Comparison of ENCODE assay signal across 26 mouse cellular contexts in genomic region chr2:32612274-32612673, GRCm38 (mm10). TPM values are rescaled to one million over a fixed set of nuclear protein-coding genes. Genes with fewer than 3 reads are reported as not detected.
DNase-seq lines count a peak whose midpoint lies in the region; ATAC-seq and TF ChIP-seq lines count a peak whose summit lies in the region.
"Had no signal": no experiment of that assay in that cellular context is flagged by ENCODE, and none has a peak within 500 bp of the region (broad histone marks: within the 10 kb centered on the region; RNA-seq: fewer than 3 reads in every experiment).

No protein-coding gene starts in this region.

- DNase-seq in ZHBTc4 (ENCODE audit: low read depth, low spot score) = peak; percentile 95
- DNase-seq in stomach, postnatal 0 days (ENCODE audit: low spot score) = peak; percentile 72
- no peak for DNase-seq in heart, adult 8-10 months (ENCODE audit: low spot score)
- no peak for DNase-seq in layer of hippocampus, postnatal 10 days (ENCODE audit: low spot score in 2 of 2)
- DNase-seq in lung, postnatal 10 days = no peak
- DNase-seq: adrenal gland, postnatal 10 days; cerebellum, adult 18-20 months; cerebellum, postnatal 14 days; kidney, adult 18-20 months; kidney, postnatal 4 days; layer of hippocampus, adult 9-11 months; lung, adult 18-20 months had no signal

- no peak for TF ChIP-seq EP300 in stomach, postnatal 0 days (optimal IDR thresholded peaks at IDR 0.05)

- no peaks in the 10 kb centered on the region for H3K27me3 ChIP-seq in megakaryocyte, embryonic 14.5 days (replicated peaks)
- no peaks in the 10 kb centered on the region for H3K27me3 ChIP-seq in stomach, postnatal 0 days (ENCODE audit: control insufficient read depth, insufficient read depth, low read length)
- H3K27me3 ChIP-seq: embryonic facial prominence, embryonic 12.5 days; midbrain, embryonic 15.5 days; neural tube, embryonic 12.5 days had no signal

- ATAC-seq in megakaryocyte, adult 5-6 weeks (ENCODE audit: poor library complexity, severe bottlenecking) = no peak
- 0 out of 2 replicates have a peak, but pooled peaks have one; percentile 21 for ATAC-seq in stomach, postnatal 0 days (ENCODE audit: low FRiP score, low TSS enrichment)
- ATAC-seq: activated CD4-positive, CD25-positive, alpha-beta regulatory T cell, adult 4 months; hindbrain, postnatal 0 days; midbrain, embryonic 15.5 days had no signal

- H3K9me3 ChIP-seq in megakaryocyte, embryonic 14.5 days = no peaks in the 10 kb centered on the region
- no peaks in the 10 kb centered on the region for H3K9me3 ChIP-seq in stomach, postnatal 0 days (ENCODE audit: control insufficient read depth, low read length)
- H3K9me3 ChIP-seq: embryonic facial prominence, embryonic 12.5 days; forebrain, embryonic 12.5 days; midbrain, embryonic 15.5 days; neural tube, embryonic 12.5 days; stomach, embryonic 15.5 days had no signal

- no peak overlapping the region for H3K4me2 ChIP-seq in stomach, postnatal 0 days (replicated peaks; ENCODE audit: low read depth)
- H3K4me2 ChIP-seq: embryonic facial prominence, embryonic 12.5 days; forebrain, embryonic 12.5 days; midbrain, embryonic 15.5 days; neural tube, embryonic 12.5 days; stomach, embryonic 15.5 days had no signal

- H3K27ac ChIP-seq in stomach, postnatal 0 days (replicated peaks) = no peak overlapping the region
- H3K27ac ChIP-seq: embryonic facial prominence, embryonic 12.5 days; forebrain, embryonic 12.5 days; hindbrain, postnatal 0 days; left cerebral cortex, adult 2 months; midbrain, embryonic 15.5 days; neural tube, embryonic 12.5 days; stomach, embryonic 15.5 days had no signal

- peaks cover 55% of the 10 kb centered on the region for H3K4me1 ChIP-seq in megakaryocyte, embryonic 14.5 days
- H3K4me1 ChIP-seq in stomach, postnatal 0 days (replicated peaks; ENCODE audit: control insufficient read depth, insufficient read depth) = peaks cover 6% of the 10 kb centered on the region; the same call in 1 of the 2 replicates

- 64% methylated on average over 26 of the region's 26 CpGs for WGBS in stomach, postnatal 0 days

- no peak overlapping the region for H3K9ac ChIP-seq in stomach, postnatal 0 days (ENCODE audit: low read length)
- H3K9ac ChIP-seq: embryonic facial prominence, embryonic 12.5 days; forebrain, embryonic 12.5 days; midbrain, embryonic 15.5 days; neural tube, embryonic 12.5 days; stomach, embryonic 15.5 days had no signal

- H3K36me3 ChIP-seq in megakaryocyte, embryonic 14.5 days (replicated peaks; ENCODE audit: low read length) = peaks cover 74% of the 10 kb centered on the region
- H3K36me3 ChIP-seq in stomach, postnatal 0 days (ENCODE audit: control insufficient read depth, insufficient read depth, low read length) = no peaks in the 10 kb centered on the region

- TF ChIP-seq CTCF in stomach, postnatal 0 days (IDR thresholded peaks at IDR 0.05; ENCODE audit: low read depth) = no peak

- peak overlapping the region; percentile 28 for H3K4me3 ChIP-seq in megakaryocyte, embryonic 14.5 days (replicated peaks)
- H3K4me3 ChIP-seq in stomach, postnatal 0 days (ENCODE audit: low read depth, low read length) = no peak overlapping the region
- H3K4me3 ChIP-seq: embryonic facial prominence, embryonic 12.5 days; erythroblast, embryonic 14.5 days; forebrain, embryonic 12.5 days; left cerebral cortex, adult 2 months; midbrain, embryonic 15.5 days; neural tube, embryonic 12.5 days; stomach, embryonic 15.5 days had no signal

RNA-seq across cellular contexts. Expression of gene Ak1, which starts 9.3 kb away (rescaled TPM):
- 11.0 and 12.2 TPM in 2 replicates for polyA plus RNA-seq in megakaryocyte, embryonic 14.5 days (2012; ENCODE audit: insufficient read depth, low replicate concordance)
- total RNA-seq in megakaryocyte, adult 5-6 weeks (2015) = not detected in 2 replicates
- not detected in 2 replicates for total RNA-seq in megakaryocyte, adult 5-6 weeks (2017)
- polyA plus RNA-seq in stomach, postnatal 0 days (2015; fragmentation: Nextera tagmentation; extraction: Ambion mirVana) = 21.8 and 26.1 TPM in 2 replicates
- total RNA-seq in heart, adult 8-10 months (2022) = 100 to 1,000 TPM; 656 to 809 (median 697) TPM
- 100 to 1,000 TPM; 109 TPM for total RNA-seq in layer of hippocampus, postnatal 10 days (2021)

RNA-seq across cellular contexts. Expression of gene St6galnac6, which starts 12.8 kb away (rescaled TPM):
- 36.4 and 40.9 TPM in 2 replicates for polyA plus RNA-seq in megakaryocyte, embryonic 14.5 days (2012; ENCODE audit: insufficient read depth, low replicate concordance)
- total RNA-seq in megakaryocyte, adult 5-6 weeks (2015) = 8.2 and 8.6 TPM in 2 replicates
- 13.1 and 13.3 TPM in 2 replicates for total RNA-seq in megakaryocyte, adult 5-6 weeks (2017)
- polyA plus RNA-seq in stomach, postnatal 0 days (2015; fragmentation: Nextera tagmentation; extraction: Ambion mirVana) = 9.1 and 11.3 TPM in 2 replicates
- 100 to 1,000 TPM; 102 to 131 (median 114) TPM for total RNA-seq in heart, adult 8-10 months (2022)
- 100 to 1,000 TPM in 1 of 2 experiments, 10 to 100 TPM in 1; 99.1 to 104 TPM for total RNA-seq in layer of hippocampus, postnatal 10 days (2021)

RNA-seq across cellular contexts. Expression of gene St6galnac4, which starts 25.4 kb away (rescaled TPM):
- polyA plus RNA-seq in megakaryocyte, embryonic 14.5 days (2012; ENCODE audit: insufficient read depth, low replicate concordance) = 16.3 and 18.9 TPM in 2 replicates
- 5.8 and 9.2 TPM in 2 replicates for total RNA-seq in megakaryocyte, adult 5-6 weeks (2015)
- 8.6 and 12.1 TPM in 2 replicates for total RNA-seq in megakaryocyte, adult 5-6 weeks (2017)
- polyA plus RNA-seq in stomach, postnatal 0 days (2015; fragmentation: Nextera tagmentation; extraction: Ambion mirVana) = 7.4 and 7.7 TPM in 2 replicates
- 10 to 100 TPM; 15.6 to 23.2 (median 20.7) TPM for total RNA-seq in heart, adult 8-10 months (2022)
- 10 to 100 TPM; 41.9 to 47.1 TPM for total RNA-seq in layer of hippocampus, postnatal 10 days (2021)

RNA-seq across cellular contexts. Expression of gene Eng, which starts 34.1 kb away (rescaled TPM):
- polyA plus RNA-seq in megakaryocyte, embryonic 14.5 days (2012; ENCODE audit: insufficient read depth, low replicate concordance) = 90.6 and 227 TPM in 2 replicates
- total RNA-seq in megakaryocyte, adult 5-6 weeks (2015) = 6.3 and 7.9 TPM in 2 replicates
- 2.0 and 2.2 TPM in 2 replicates for total RNA-seq in megakaryocyte, adult 5-6 weeks (2017)
- polyA plus RNA-seq in stomach, postnatal 0 days (2015; fragmentation: Nextera tagmentation; extraction: Ambion mirVana) = 23.0 and 23.3 TPM in 2 replicates
- total RNA-seq in heart, adult 8-10 months (2022) = 100 to 1,000 TPM; 111 to 143 (median 126) TPM
- 10 to 100 TPM; 25.9 to 28.2 TPM for total RNA-seq in layer of hippocampus, postnatal 10 days (2021)
- polyA plus RNA-seq: activated CD4-positive, CD25-positive, alpha-beta regulatory T cell, adult 4 months had no signal

RNA-seq across cellular contexts. Expression of gene 9430097D07Rik, which starts 36.8 kb away (rescaled TPM):
- polyA plus RNA-seq in megakaryocyte, embryonic 14.5 days (2012; ENCODE audit: insufficient read depth, low replicate concordance) = not detected in 2 replicates
- not detected in 2 replicates for total RNA-seq in megakaryocyte, adult 5-6 weeks (2015)
- not detected in 2 replicates for total RNA-seq in megakaryocyte, adult 5-6 weeks (2017)
- polyA plus RNA-seq in stomach, postnatal 0 days (2015; fragmentation: Nextera tagmentation; extraction: Ambion mirVana) = not detected in 2 replicates
- total RNA-seq in heart, adult 8-10 months (2022) = not detected
- under 1 TPM; 0.45 to 0.64 TPM for total RNA-seq in layer of hippocampus, postnatal 10 days (2021)
- total RNA-seq: adrenal gland, postnatal 10 days; gastrocnemius, postnatal 4 days had no signal
- polyA plus RNA-seq: activated CD4-positive, CD25-positive, alpha-beta regulatory T cell, adult 4 months; erythroblast, embryonic 14.5 days; heart, postnatal 0 days; spleen, adult 2 months had no signal

Comparison
In these comparisons a context has a peak if more than half of its experiments do, and no peak if none do; other contexts are left out.
1. DNase-seq: peak in ZHBTc4 (single experiment) and stomach, postnatal 0 days (single experiment); none in heart, adult 8-10 months (single experiment), layer of hippocampus, postnatal 10 days (0 of 2) and lung, postnatal 10 days (single experiment).
2. RNA of gene Ak1, which starts 9.3 kb away (total RNA-seq): 656 to 809 TPM in heart, adult 8-10 months and 109 TPM in layer of hippocampus, postnatal 10 days; not detected in megakaryocyte, adult 5-6 weeks; every median in the first group is over 100 times any median in the second.
3. RNA of gene St6galnac6, which starts 12.8 kb away (total RNA-seq): 102 to 131 TPM in heart, adult 8-10 months and 99.1 to 104 TPM in layer of hippocampus, postnatal 10 days; 8.2 to 13.3 TPM in megakaryocyte, adult 5-6 weeks; every median in the first group is over 4 times any median in the second.